Comparison of ENCODE assay signal across 8 mouse cellular contexts in the genomic region with DNA sequence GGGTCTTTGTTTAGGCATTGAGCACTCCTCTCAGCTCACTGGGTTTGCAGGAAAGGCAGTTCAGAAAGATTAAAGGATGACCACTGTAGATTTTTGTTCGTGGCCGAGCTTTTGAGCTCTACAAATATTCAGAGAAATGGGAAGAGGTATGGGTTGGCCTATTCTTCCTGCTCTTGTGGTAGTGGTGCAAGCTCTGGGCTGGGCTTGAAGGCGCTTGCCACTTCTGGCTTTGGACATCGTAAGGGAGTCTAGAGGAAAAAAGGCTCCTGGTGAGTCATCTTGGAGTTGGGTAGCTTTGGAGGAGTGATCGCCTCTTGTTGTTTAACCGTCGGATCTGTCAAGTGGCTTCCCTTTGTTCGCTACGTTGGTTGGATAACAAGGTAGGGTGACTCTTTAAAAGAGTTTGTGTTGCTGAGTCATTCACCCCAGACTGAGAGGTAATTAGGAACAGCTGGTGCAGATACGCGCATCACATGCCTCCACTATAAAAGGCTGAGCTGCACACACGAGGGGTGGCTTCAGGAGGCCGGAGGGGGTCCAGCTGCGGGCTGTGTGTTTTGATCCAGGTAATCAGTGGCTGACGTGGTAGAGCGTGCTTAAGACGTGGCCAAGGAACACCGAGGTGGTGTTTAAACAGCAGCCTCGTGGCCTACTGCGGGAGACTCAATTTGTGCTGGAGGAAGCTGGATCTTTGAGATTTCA. TPM values are rescaled to one million over a fixed set of nuclear protein-coding genes. Genes with fewer than 3 reads are reported as not detected.
DNase-seq lines count a peak whose midpoint lies in the region; ATAC-seq and TF ChIP-seq lines count a peak whose summit lies in the region.

No protein-coding gene starts in this region.

- WGBS in forebrain, embryonic 15.5 days: under 1% methylated on average over 20 of the region's 20 CpGs
- WGBS in hindbrain, embryonic 12.5 days: under 1% methylated on average over 20 of the region's 20 CpGs
- WGBS in limb, embryonic 12.5 days: under 1% methylated on average over 20 of the region's 20 CpGs
- WGBS in midbrain, embryonic 12.5 days: under 1% methylated on average over 20 of the region's 20 CpGs

- peak overlapping the region; percentile 89 for H3K27ac ChIP-seq in layer of hippocampus, adult 2 months
- peak overlapping the region; percentile 88 for H3K27ac ChIP-seq in forebrain, embryonic 15.5 days (replicated peaks)
- peak overlapping the region; percentile 96 for H3K27ac ChIP-seq in hindbrain, embryonic 12.5 days
- peak overlapping the region; percentile 90 for H3K27ac ChIP-seq in limb, embryonic 12.5 days
- peak overlapping the region; percentile 96 for H3K27ac ChIP-seq in midbrain, embryonic 12.5 days (replicated peaks)

- peaks cover 39% of the 10 kb centered on the region for H3K4me1 ChIP-seq in forebrain, embryonic 15.5 days
- peaks cover 34% of the 10 kb centered on the region for H3K4me1 ChIP-seq in hindbrain, embryonic 12.5 days
- peaks cover 31% of the 10 kb centered on the region for H3K4me1 ChIP-seq in limb, embryonic 12.5 days (replicated peaks)
- H3K4me1 ChIP-seq in midbrain, embryonic 12.5 days: peaks cover 27% of the 10 kb centered on the region

- TF ChIP-seq CTCF in layer of hippocampus, adult 2 months (conservative IDR thresholded peaks at IDR 0.05): no peak
- TF ChIP-seq CTCF in brain, embryonic 14.5 days (IDR thresholded peaks at IDR 0.05; ENCODE audit: borderline replicate concordance, extremely low read depth, insufficient read depth, insufficient read length): no peak

- peak; percentile 18 for ATAC-seq in forebrain, embryonic 15.5 days (replicated peaks)
- ATAC-seq in hindbrain, embryonic 12.5 days (ENCODE audit: low FRiP score): peak; percentile 35
- ATAC-seq in limb, embryonic 12.5 days (ENCODE audit: insufficient number of reproducible peaks, insufficient read depth, low FRiP score, low TSS enrichment, low read depth): peak; percentile 18; the same call in 1 of the 2 replicates
- ATAC-seq in midbrain, embryonic 12.5 days (ENCODE audit: low FRiP score, low read depth): peak; percentile 21

- H3K9me3 ChIP-seq in forebrain, embryonic 15.5 days: no peaks in the 10 kb centered on the region
- no peaks in the 10 kb centered on the region for H3K9me3 ChIP-seq in hindbrain, embryonic 12.5 days (replicated peaks)
- no peaks in the 10 kb centered on the region for H3K9me3 ChIP-seq in limb, embryonic 12.5 days
- H3K9me3 ChIP-seq in midbrain, embryonic 12.5 days: no peaks in the 10 kb centered on the region

- H3K9ac ChIP-seq in forebrain, embryonic 15.5 days (replicated peaks): peak overlapping the region; percentile 85
- H3K9ac ChIP-seq in hindbrain, embryonic 12.5 days: peak overlapping the region; percentile 96
- peak overlapping the region; percentile 92 for H3K9ac ChIP-seq in limb, embryonic 12.5 days (replicated peaks)
- H3K9ac ChIP-seq in midbrain, embryonic 12.5 days (replicated peaks): peak overlapping the region; percentile 96

- H3K4me2 ChIP-seq in forebrain, embryonic 15.5 days (replicated peaks): peak overlapping the region; percentile 85
- peak overlapping the region; percentile 80 for H3K4me2 ChIP-seq in hindbrain, embryonic 12.5 days (replicated peaks)
- peak overlapping the region; percentile 76 for H3K4me2 ChIP-seq in limb, embryonic 12.5 days
- peak overlapping the region; percentile 69 for H3K4me2 ChIP-seq in midbrain, embryonic 12.5 days (replicated peaks)

- peak overlapping the region; percentile 84 for H3K4me3 ChIP-seq in layer of hippocampus, adult 2 months
- peak overlapping the region; percentile 70 for H3K4me3 ChIP-seq in forebrain, embryonic 15.5 days
- peak overlapping the region; percentile 90 for H3K4me3 ChIP-seq in hindbrain, embryonic 12.5 days
- H3K4me3 ChIP-seq in limb, embryonic 12.5 days (replicated peaks): peak overlapping the region; percentile 87
- peak overlapping the region; percentile 90 for H3K4me3 ChIP-seq in midbrain, embryonic 12.5 days

- no peaks in the 10 kb centered on the region for H3K36me3 ChIP-seq in forebrain, embryonic 15.5 days
- H3K36me3 ChIP-seq in hindbrain, embryonic 12.5 days: no peaks in the 10 kb centered on the region
- H3K36me3 ChIP-seq in limb, embryonic 12.5 days: no peaks in the 10 kb centered on the region
- no peaks in the 10 kb centered on the region for H3K36me3 ChIP-seq in midbrain, embryonic 12.5 days

- no peaks in the 10 kb centered on the region for H3K27me3 ChIP-seq in forebrain, embryonic 15.5 days
- H3K27me3 ChIP-seq in hindbrain, embryonic 12.5 days: peaks cover 4% of the 10 kb centered on the region; the same call in 1 of the 2 replicates
- peaks cover 4% of the 10 kb centered on the region; the same call in 1 of the 2 replicates for H3K27me3 ChIP-seq in limb, embryonic 12.5 days
- peaks cover 10% of the 10 kb centered on the region for H3K27me3 ChIP-seq in midbrain, embryonic 12.5 days

- no peak for TF ChIP-seq POLR2A in brain, embryonic 14.5 days (IDR thresholded peaks at IDR 0.05; ENCODE audit: borderline replicate concordance, extremely low read depth, insufficient read depth, insufficient read length, poor library complexity, severe bottlenecking)

- DNase-seq in layer of hippocampus, adult 2 months (ENCODE audit: low spot score in 2 of 2): no peak
- DNase-seq in layer of hippocampus, postnatal 36 days: no peak
- peak; percentile 85 for DNase-seq in brain, embryonic 14.5 days (ENCODE audit: low read depth)
- peak; percentile 63 to 66 for DNase-seq in spleen, postnatal 10 days (ENCODE audit: low spot score in 2 of 2)

RNA-seq across cellular contexts. Expression of gene Bach1, which starts 1.1 kb away (rescaled TPM):
- total RNA-seq in layer of hippocampus, adult 2 months (2021): 10 to 100 TPM; 11.3 TPM
- total RNA-seq in layer of hippocampus, postnatal 36 days (2021): 10 to 100 TPM; 11.7 to 12.7 TPM
- 21.0 and 31.1 TPM in 2 replicates for polyA plus RNA-seq in brain, embryonic 14.5 days (2012; rRNA removed)
- polyA plus RNA-seq in forebrain, embryonic 15.5 days (2015; fragmentation: Nextera tagmentation; extraction: Ambion mirVana): 22.0 and 23.8 TPM in 2 replicates
- polyA plus RNA-seq in hindbrain, embryonic 12.5 days (2016; fragmentation: Nextera tagmentation; extraction: Ambion mirVana): 26.2 and 26.3 TPM in 2 replicates
- polyA plus RNA-seq in limb, embryonic 12.5 days (2016; fragmentation: Nextera tagmentation; extraction: Ambion mirVana): 19.4 and 20.4 TPM in 2 replicates
- 20.4 and 24.4 TPM in 2 replicates for polyA plus RNA-seq in midbrain, embryonic 12.5 days (2016; fragmentation: Nextera tagmentation; extraction: Ambion mirVana)

Comparison
In these comparisons a context has a peak if more than half of its experiments do, and no peak if none do; other contexts are left out.
1. DNase-seq: peak in brain, embryonic 14.5 days (single experiment) and spleen, postnatal 10 days (2 of 2); none in layer of hippocampus, adult 2 months (0 of 2) and layer of hippocampus, postnatal 36 days (0 of 2).
2. Peak in every context shown above with its lines, with median percentiles within 50 percentile points of each other: H3K27ac ChIP-seq, H3K4me3 ChIP-seq, ATAC-seq, H3K4me2 ChIP-seq and H3K9ac ChIP-seq.